Mouse (Mus musculus): ENCODE measurements at regions not wholly inside any gene's neighbourhood (a gene's known extent, or its start where the extent isn't known, plus 50 kb on each side); places are given as distances from the start of the nearest gene placed in this dataset.

GRCm38 (mm10) chr4:93935692-93936091, 600.4 kb upstream of the Tusc1 start:
- ChIA-PET CTCF (no interaction called here), POLR2A (no interaction called here)

GRCm38 (mm10) chr4:93927117-93927516, 591.8 kb upstream of the Tusc1 start:
- ChIA-PET CTCF (no interaction called here), POLR2A (no interaction called here)

DNA sequence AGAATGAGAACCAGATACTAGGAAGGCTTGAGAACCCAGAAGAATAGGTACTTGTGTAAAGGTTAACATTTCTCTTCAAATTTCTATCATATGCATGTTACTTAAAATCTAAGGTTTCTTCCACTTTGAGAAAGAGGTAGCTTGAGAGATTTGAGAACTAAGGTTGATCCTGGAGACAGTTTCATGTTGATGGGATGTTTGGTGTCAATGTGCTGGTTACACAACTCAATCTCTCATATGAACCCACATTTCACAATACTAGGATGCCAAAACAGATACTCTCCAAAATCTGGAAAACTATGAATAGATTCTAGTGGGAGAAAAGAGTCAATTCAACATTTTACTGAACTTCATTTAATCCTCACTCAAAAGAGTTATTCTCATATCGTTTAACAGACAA, 589.1 kb upstream of the Tusc1 start:
- CTCF ChIA-PET = no interaction called here

DNA sequence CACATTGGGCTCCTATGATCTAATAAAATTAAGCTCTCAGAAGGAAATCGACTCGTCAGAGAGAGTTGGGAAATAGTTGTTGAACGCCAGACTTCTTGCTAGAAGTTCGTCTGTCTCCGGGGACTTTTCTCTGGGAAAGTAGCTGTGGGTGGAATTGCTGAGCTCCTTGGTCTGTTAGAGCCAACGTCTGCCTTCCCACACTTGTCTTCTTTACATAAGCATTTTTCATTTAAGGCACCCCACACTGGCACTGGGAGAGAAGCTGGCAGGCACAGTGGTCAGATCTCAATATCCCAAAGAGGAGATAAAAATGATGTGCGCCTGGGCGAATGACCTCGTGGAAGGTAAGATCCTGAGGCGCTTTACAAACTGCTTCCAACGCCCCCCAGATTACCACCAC, 551.3 kb upstream of the Tusc1 start:
- ChIA-PET CTCF (no interaction called here), POLR2A (interaction anchor here in 1 of 4 experiments (0.6 kb wide), 2 partner anchors 16 to 80 kb away, joined by 3 read pairs; no protein-coding TSS in a partner anchor)

More for the DNA sequence above, 589.1 kb upstream of the Tusc1 start:
- POLR2A ChIA-PET = no interaction called here

GRCm38 (mm10) chr4:93881318-93881717, 546.0 kb upstream of the Tusc1 start:
- CTCF ChIA-PET = no interaction called here
- POLR2A ChIA-PET = no interaction called here

DNA sequence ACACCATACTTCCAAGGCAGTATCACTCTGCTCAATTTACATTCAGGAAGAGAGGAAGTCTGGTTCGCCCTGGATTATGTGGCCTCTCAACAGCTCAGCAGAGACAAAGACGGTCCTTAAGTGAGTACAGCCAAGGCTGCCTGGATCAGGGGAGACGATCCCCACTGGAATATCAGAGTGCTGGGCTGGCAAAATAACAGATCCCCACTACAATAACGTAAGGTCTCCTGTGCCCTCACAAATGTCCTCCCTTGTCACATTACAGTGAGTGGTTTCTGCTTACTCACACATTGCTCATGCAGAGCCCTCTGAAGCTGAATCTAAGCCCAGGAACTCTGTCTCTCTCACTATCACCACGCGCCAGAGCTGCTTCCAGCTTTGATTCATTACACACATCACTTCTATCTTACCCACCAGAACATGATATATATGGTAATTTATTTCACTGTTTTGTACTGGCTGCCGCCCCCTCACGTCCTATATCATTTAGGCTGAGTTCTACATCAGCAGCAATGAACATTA, 544.1 kb upstream of the Tusc1 start:
- CTCF ChIA-PET = no interaction called here

GRCm38 (mm10) chr4:93873271-93873670, 538.0 kb upstream of the Tusc1 start:
- ChIA-PET POLR2A (no interaction called here), CTCF (no interaction called here)

More for the DNA sequence above, 544.1 kb upstream of the Tusc1 start:
- POLR2A ChIA-PET = no interaction called here

- CTCF ChIA-PET = no interaction called here
Measured at GRCm38 (mm10) chr4:93853451-93853850, 518.1 kb upstream of the Tusc1 start.

DNA sequence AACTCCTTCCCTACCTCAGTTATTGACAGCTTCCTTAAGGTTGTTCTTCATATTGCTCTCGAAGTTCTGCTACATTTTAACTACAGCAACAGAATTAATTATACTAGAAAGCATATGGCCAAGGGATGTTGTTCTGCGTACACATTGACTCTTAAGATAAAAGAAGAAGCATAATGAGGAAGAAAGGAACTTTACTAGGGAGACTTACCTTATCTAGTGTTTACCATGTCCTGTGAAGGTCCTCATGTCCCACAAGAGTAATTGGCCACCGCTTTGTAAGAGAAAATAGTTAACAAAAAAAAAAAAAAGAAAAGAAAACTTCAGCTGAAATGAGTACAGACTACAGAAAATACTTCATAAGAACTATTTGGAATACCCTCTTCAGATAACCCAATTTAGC, 513.9 kb upstream of the Tusc1 start:
- ChIA-PET POLR2A (no interaction called here), CTCF (no interaction called here)

More at GRCm38 (mm10) chr4:93853451-93853850, 518.1 kb upstream of the Tusc1 start:
- POLR2A ChIA-PET = no interaction called here

- CTCF ChIA-PET = no interaction called here
- POLR2A ChIA-PET = no interaction called here
Measured at GRCm38 (mm10) chr4:93830701-93831100, 495.4 kb upstream of the Tusc1 start.

- ChIA-PET POLR2A (no interaction called here), CTCF (no interaction called here)
Measured at GRCm38 (mm10) chr4:93793104-93793503, 457.8 kb upstream of the Tusc1 start.

- CTCF ChIA-PET = no interaction called here
Measured at GRCm38 (mm10) chr4:93790157-93790556, 454.8 kb upstream of the Tusc1 start.

GRCm38 (mm10) chr4:93754497-93754896, 419.2 kb upstream of the Tusc1 start:
- POLR2A ChIA-PET = no interaction called here
- CTCF ChIA-PET = no interaction called here

More at GRCm38 (mm10) chr4:93790157-93790556, 454.8 kb upstream of the Tusc1 start:
- POLR2A ChIA-PET = no interaction called here

- POLR2A ChIA-PET = no interaction called here
Measured at GRCm38 (mm10) chr4:93746326-93746725, 411.0 kb upstream of the Tusc1 start.

DNA sequence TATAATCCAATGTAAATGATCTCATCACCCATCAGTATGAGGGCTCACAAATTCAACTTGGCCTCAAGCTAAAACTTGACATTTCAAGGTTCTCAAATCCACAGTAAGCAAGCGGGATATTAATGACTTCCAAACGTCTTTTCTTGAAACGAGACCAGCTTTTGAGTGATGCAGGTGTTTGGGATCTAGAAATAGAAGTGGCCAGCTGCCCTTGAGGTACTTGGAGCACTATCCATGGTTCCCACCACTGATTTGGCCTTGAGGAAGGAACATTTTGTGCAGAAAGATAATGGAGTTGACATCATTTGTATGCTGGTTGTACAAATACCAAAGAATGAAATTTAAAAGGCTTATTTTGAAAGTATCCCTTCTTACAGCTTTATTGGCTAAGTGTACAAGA, 378.4 kb upstream of the Tusc1 start:
- POLR2A ChIA-PET = no interaction called here
- CTCF ChIA-PET = no interaction called here

More at GRCm38 (mm10) chr4:93746326-93746725, 411.0 kb upstream of the Tusc1 start:
- CTCF ChIA-PET = no interaction called here

GRCm38 (mm10) chr4:93676403-93677039, 341.2 kb upstream of the Tusc1 start:
- ChIA-PET CTCF (no interaction called here), POLR2A (no interaction called here)

DNA sequence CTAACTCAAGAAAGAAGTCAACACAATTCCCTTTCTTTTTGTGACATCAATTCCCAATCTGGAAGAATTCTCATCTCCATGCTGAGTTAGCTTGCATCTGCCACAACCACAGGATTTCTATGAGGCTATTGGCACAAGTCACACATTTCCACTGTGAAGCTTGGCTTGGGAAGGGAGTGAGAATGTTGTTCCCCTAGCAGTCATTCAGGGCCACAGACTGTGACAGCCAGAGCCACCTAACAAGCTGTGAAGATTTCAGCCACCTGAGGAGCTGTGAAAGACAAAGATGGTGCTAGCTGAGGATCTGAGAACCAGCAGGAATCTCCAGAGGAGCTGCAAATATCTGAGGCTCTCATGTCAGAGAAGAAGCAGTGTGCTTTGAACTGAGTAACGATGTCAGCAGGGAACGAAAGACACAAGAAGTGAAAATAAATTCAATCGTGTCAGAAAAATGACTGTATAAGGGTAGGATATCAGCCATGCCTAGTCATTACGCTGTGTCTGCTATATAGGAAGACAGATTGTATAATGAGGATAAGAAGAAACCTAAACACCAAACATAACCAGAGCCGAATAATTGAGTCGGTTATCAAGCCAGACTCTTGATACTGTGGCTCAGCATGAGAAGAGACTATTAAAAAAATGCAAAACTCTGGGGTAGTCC, 340.6 kb upstream of the Tusc1 start:
- ChIA-PET POLR2A (no interaction called here), CTCF (no interaction called here)

GRCm38 (mm10) chr4:93669050-93669449, 333.7 kb upstream of the Tusc1 start:
- ChIA-PET POLR2A (interaction anchor here in 1 of 4 experiments (0.6 kb wide), 1 partner anchor 510 kb away, joined by 3 read pairs; no protein-coding TSS in a partner anchor), CTCF (no interaction called here)

- ChIA-PET POLR2A (no interaction called here), CTCF (no interaction called here)
Measured at GRCm38 (mm10) chr4:93664293-93664692, 329.0 kb upstream of the Tusc1 start.

- CTCF ChIA-PET = no interaction called here
- POLR2A ChIA-PET = no interaction called here
Measured at GRCm38 (mm10) chr4:93638207-93638606, 302.9 kb upstream of the Tusc1 start.

- ChIA-PET POLR2A (no interaction called here), CTCF (no interaction called here)
Measured at GRCm38 (mm10) chr4:93598474-93598873, 263.2 kb upstream of the Tusc1 start.

GRCm38 (mm10) chr4:93584328-93584727, 249.0 kb upstream of the Tusc1 start:
- POLR2A ChIA-PET = interaction anchor here in 1 of 4 experiments (1.5 kb wide), 1 partner anchor 13 kb away, joined by 3 read pairs; no protein-coding TSS in a partner anchor
- CTCF ChIA-PET = no interaction called here

All from embryonic stem cell, embryonic (primary cell).